Mouse (Mus musculus) limb, embryonic 11.5 days (tissue): ENCODE data around the gene Bmp6. TPM values are rescaled to one million over a fixed set of nuclear protein-coding genes. Genes with fewer than 3 reads are reported as not detected.

Experiments
- ATAC-seq: fragments of 200-750 bp; cut with Nextera tagmentation; 2 replicates; pipeline ENCODE4 v1.8.0; 2017; ENCODE audit warnings: low read depth; ENCODE audit not compliant: insufficient number of reproducible peaks, low FRiP score, low TSS enrichment
- DNase-seq: peaks from one replicate; pipeline ENCODE4 v3.0.0-alpha.2; 2015; ENCODE audit warnings: low spot score
- H3K27ac ChIP-seq: fragments of 300-500 bp; sonication (generic); replicated peaks from 2 replicates; pipeline ENCODE4 v1.5.1; 2014; ENCODE audit warnings: low read depth, mild to moderate bottlenecking, low read length
- H3K27me3 ChIP-seq: fragments of 300-500 bp; sonication (generic); 2 replicates; pipeline ENCODE4 v1.6.1; 2014; ENCODE audit warnings: mild to moderate bottlenecking, low read length, mixed read lengths; ENCODE audit not compliant: control insufficient read depth, insufficient read depth
- H3K36me3 ChIP-seq: fragments of 300-500 bp; sonication (generic); 2 replicates; pipeline ENCODE4 v1.6.1; 2014; ENCODE audit warnings: mild to moderate bottlenecking, low read length, moderate library complexity, mixed read lengths; ENCODE audit not compliant: control insufficient read depth, insufficient read depth
- H3K4me1 ChIP-seq: fragments of 300-500 bp; sonication (generic); 2 replicates; pipeline ENCODE4 v1.6.1; 2014; ENCODE audit warnings: low read length, mixed read lengths; ENCODE audit not compliant: control insufficient read depth, insufficient read depth
- H3K4me2 ChIP-seq: fragments of 300-500 bp; sonication (generic); 2 replicates; pipeline ENCODE4 v1.6.1; 2014; ENCODE audit warnings: low read depth, mild to moderate bottlenecking, moderate library complexity; ENCODE audit not compliant: severe bottlenecking
- H3K4me3 ChIP-seq: fragments of 300-500 bp; sonication (generic); 2 replicates; pipeline ENCODE4 v1.5.1; 2014; ENCODE audit warnings: low read depth, low read length
- H3K9ac ChIP-seq: fragments of 300-500 bp; sonication (generic); 2 replicates; pipeline ENCODE4 v1.6.1; 2014; ENCODE audit warnings: mild to moderate bottlenecking, low read length
- H3K9me3 ChIP-seq: fragments of 300-500 bp; sonication (generic); 2 replicates; pipeline ENCODE4 v1.6.1; 2016; ENCODE audit warnings: low read length; ENCODE audit not compliant: control insufficient read depth
- WGBS: fragments of 180-500 bp; shearing (Covaris S2); extraction: QIAGEN DNeasy Blood & Tissue Kit; methylation state at CpG from one replicate; pipeline ENCODE4 v1.1.7; 2014; 5-methylcytosine and 5-hydroxymethylcytosine counted together
- polyA plus RNA-seq: library from polyadenylated mRNA; unstranded; fragments of >200 nt; fragmentation: Nextera tagmentation; extraction: Ambion mirVana; gene quantifications from 2 replicates; pipeline ENCODE4 v1.2.1, GENCODE M21; 2014

Gene Bmp6
- polyA plus RNA-seq, 1 experiment from 2014 or later = 0.52 TPM

- Histone ChIP-seq H3K27me3 (peaks cover 50% of the 10 kb centered on the region), H3K9ac (no peak overlapping the region), H3K27ac (no peak overlapping the region), H3K4me1 (peaks cover 19% of the 10 kb centered on the region), H3K4me2 (no peak overlapping the region), H3K4me3 (no peak overlapping the region), H3K9me3 (no peaks in the 10 kb centered on the region), H3K36me3 (no peaks in the 10 kb centered on the region)
- DNase-seq = no peak
- ATAC-seq = no peak
- WGBS = 24% methylated on average over 5 of the region's 5 CpGs
These were observed 2.8 kb downstream of the Bmp6 start for GRCm38 (mm10) chr13:38347775-38348135.

GRCm38 (mm10) chr13:38349046-38349445, 4.1 kb downstream of the Bmp6 start:
- Histone ChIP-seq H3K4me1 (peaks cover 19% of the 10 kb centered on the region), H3K4me3 (no peak overlapping the region), H3K4me2 (no peak overlapping the region), H3K36me3 (no peaks in the 10 kb centered on the region), H3K9me3 (no peaks in the 10 kb centered on the region), H3K9ac (no peak overlapping the region), H3K27me3 (peaks cover 46% of the 10 kb centered on the region), H3K27ac (no peak overlapping the region)
- ATAC-seq (no peak), DNase-seq (no peak)
- WGBS = 72% methylated on average over 4 of the region's 4 CpGs

GRCm38 (mm10) chr13:38349818-38350217, 4.9 kb downstream of the Bmp6 start:
- peaks cover 39% of the 10 kb centered on the region for H3K27me3 ChIP-seq
- no peak overlapping the region for H3K4me2 ChIP-seq
- peaks cover 19% of the 10 kb centered on the region for H3K4me1 ChIP-seq
- no peak overlapping the region for H3K4me3 ChIP-seq
- H3K9me3 ChIP-seq = no peaks in the 10 kb centered on the region
- 82% methylated on average over 5 of the region's 5 CpGs for WGBS
- no peak overlapping the region for H3K27ac ChIP-seq
- DNase-seq = no peak
- no peak overlapping the region for H3K9ac ChIP-seq
- no peaks in the 10 kb centered on the region for H3K36me3 ChIP-seq
- ATAC-seq = no peak

- 14% methylated on average over 5 of the region's 5 CpGs for WGBS
- DNase-seq = peak; percentile 29
- Histone ChIP-seq H3K4me1 (peaks cover 5% of the 10 kb centered on the region; the same call in 1 of the 2 replicates), H3K27ac (no peak overlapping the region), H3K4me3 (no peak overlapping the region), H3K4me2 (no peak overlapping the region), H3K36me3 (no peaks in the 10 kb centered on the region), H3K27me3 (peaks cover 18% of the 10 kb centered on the region), H3K9ac (no peak overlapping the region), H3K9me3 (no peaks in the 10 kb centered on the region)
- ATAC-seq = no peak
These were observed 7.1 kb downstream of the Bmp6 start for GRCm38 (mm10) chr13:38351996-38352395.

- Histone ChIP-seq H3K27me3 (peaks cover 9% of the 10 kb centered on the region), H3K4me1 (peaks cover 4% of the 10 kb centered on the region; the same call in 1 of the 2 replicates), H3K27ac (no peak overlapping the region), H3K36me3 (no peaks in the 10 kb centered on the region), H3K9ac (no peak overlapping the region), H3K9me3 (no peaks in the 10 kb centered on the region), H3K4me3 (no peak overlapping the region), H3K4me2 (no peak overlapping the region)
- DNase-seq = no peak
- 80% methylated on average over 10 of the region's 10 CpGs for WGBS
- ATAC-seq = no peak
These were observed 8.1 kb downstream of the Bmp6 start for GRCm38 (mm10) chr13:38352986-38353385.

- H3K27me3 ChIP-seq = peaks cover 3% of the 10 kb centered on the region; the same call in 1 of the 2 replicates
- no peak overlapping the region for H3K4me2 ChIP-seq
- WGBS = 72% methylated on average over 24 of the region's 24 CpGs
- DNase-seq (no peak), ATAC-seq (no peak)
- H3K4me1 ChIP-seq = peaks cover 4% of the 10 kb centered on the region; the same call in 1 of the 2 replicates
- H3K27ac ChIP-seq = no peak overlapping the region
- no peak overlapping the region for H3K9ac ChIP-seq
- H3K36me3 ChIP-seq = no peaks in the 10 kb centered on the region
- no peak overlapping the region for H3K4me3 ChIP-seq
- H3K9me3 ChIP-seq = no peaks in the 10 kb centered on the region
These were observed 8.7 kb downstream of the Bmp6 start for GRCm38 (mm10) chr13:38353420-38354255.

- ATAC-seq = no peak
- H3K4me2 ChIP-seq = no peak overlapping the region
- no peaks in the 10 kb centered on the region for H3K36me3 ChIP-seq
- DNase-seq = no peak
- no peaks in the 10 kb centered on the region for H3K9me3 ChIP-seq
- no peak overlapping the region for H3K4me3 ChIP-seq
- no peak overlapping the region for H3K9ac ChIP-seq
- H3K4me1 ChIP-seq = peaks cover 4% of the 10 kb centered on the region; the same call in 1 of the 2 replicates
- WGBS = 73% methylated on average over 1 of the region's 1 CpGs
- no peak overlapping the region for H3K27ac ChIP-seq
- H3K27me3 ChIP-seq = peaks cover 1% of the 10 kb centered on the region; the same call in 1 of the 2 replicates
These were observed 9.4 kb downstream of the Bmp6 start for GRCm38 (mm10) chr13:38354284-38354683.

- Histone ChIP-seq H3K27ac (no peak overlapping the region), H3K36me3 (no peaks in the 10 kb centered on the region), H3K4me2 (no peak overlapping the region), H3K27me3 (no peaks in the 10 kb centered on the region), H3K4me3 (no peak overlapping the region), H3K9me3 (no peaks in the 10 kb centered on the region), H3K9ac (no peak overlapping the region), H3K4me1 (no peaks in the 10 kb centered on the region)
- no peak for DNase-seq
- no peak for ATAC-seq
- WGBS = 86% methylated on average over 4 of the region's 4 CpGs
These were observed 14.1 kb downstream of the Bmp6 start for GRCm38 (mm10) chr13:38359045-38359444.
